Mouse (Mus musculus) left cerebral cortex, adult 8-10 months (tissue): ENCODE measurements around the gene Tbc1d9. TPM values are rescaled to one million over a fixed set of nuclear protein-coding genes. Genes with fewer than 3 reads are reported as not detected.

ENCODE experiments used
- DNase-seq, 2 experiments: peaks; one replicate each; pipeline ENCODE4 v3.0.0; 2022; ENCODE audit warnings: low spot score in 2 of 2
- total RNA-seq, 4 experiments: library from RNA; stranded (reverse); gene quantifications; 2 replicates each; pipeline ENCODE4 v1.2.4; 2022

Tbc1d9 gene
- total RNA-seq, 4 experiments from 2014 or later, result 85.2 to 96.3 (median 90.0) TPM

GRCm38 (mm10) chr8:83177317-83178195 lies 12.4 kb downstream of the Tbc1d9 start:
- DNase-seq, result no peak

GRCm38 (mm10) chr8:83178228-83178742 lies 13.1 kb downstream of the Tbc1d9 start:
- DNase-seq, result no peak

- DNase-seq, result no peak
Measured at GRCm38 (mm10) chr8:83181851-83182482, 16.8 kb downstream of the Tbc1d9 start.

GRCm38 (mm10) chr8:83182784-83183183 lies 17.6 kb downstream of the Tbc1d9 start:
- no peak for DNase-seq

GRCm38 (mm10) chr8:83186376-83186775 lies 21.2 kb downstream of the Tbc1d9 start:
- DNase-seq, result no peak

GRCm38 (mm10) chr8:83187363-83187962 lies 22.3 kb downstream of the Tbc1d9 start:
- DNase-seq, result no peak

- DNase-seq, result no peak
Measured at GRCm38 (mm10) chr8:83189538-83190095, 24.5 kb downstream of the Tbc1d9 start.

- peak in 1 of 2 experiments; percentile 66 for DNase-seq
Measured at GRCm38 (mm10) chr8:83196088-83196487, 30.9 kb downstream of the Tbc1d9 start.

- DNase-seq, result no peak
Measured at GRCm38 (mm10) chr8:83199715-83200114, 34.6 kb downstream of the Tbc1d9 start.

- DNase-seq, result peak in 1 of 2 experiments; percentile 62
Measured at GRCm38 (mm10) chr8:83200191-83201177, 35.3 kb downstream of the Tbc1d9 start.

GRCm38 (mm10) chr8:83202946-83203345 lies 37.8 kb downstream of the Tbc1d9 start:
- no peak for DNase-seq

GRCm38 (mm10) chr8:83205907-83206306 lies 40.8 kb downstream of the Tbc1d9 start:
- DNase-seq, result peak in 1 of 2 experiments; percentile 46

GRCm38 (mm10) chr8:83209581-83209980 lies 44.4 kb downstream of the Tbc1d9 start:
- DNase-seq, result no peak

GRCm38 (mm10) chr8:83210676-83211075 lies 45.5 kb downstream of the Tbc1d9 start:
- DNase-seq, result no peak

- no peak for DNase-seq
Measured at GRCm38 (mm10) chr8:83215065-83215464, 49.9 kb downstream of the Tbc1d9 start.

- no peak for DNase-seq
Measured at GRCm38 (mm10) chr8:83216520-83216919, 51.4 kb downstream of the Tbc1d9 start.

- DNase-seq, result no peak
Measured at GRCm38 (mm10) chr8:83217196-83217595, 52.0 kb downstream of the Tbc1d9 start.

GRCm38 (mm10) chr8:83217891-83218290 lies 52.7 kb downstream of the Tbc1d9 start:
- no peak for DNase-seq

- DNase-seq, result no peak
Measured at GRCm38 (mm10) chr8:83219392-83219791, 54.2 kb downstream of the Tbc1d9 start.

- no peak for DNase-seq
Measured at GRCm38 (mm10) chr8:83220746-83221145, 55.6 kb downstream of the Tbc1d9 start.
